Mouse (Mus musculus) lung, adult 2 months (tissue): ENCODE data around the gene AC131692.1.

ENCODE experiments used
- CTCF ChIP-seq: fragments of 200-500 bp; IDR thresholded peaks from 2 replicates; pipeline ENCODE4 v1.5.1; 2011; ENCODE audit warnings: mild to moderate bottlenecking, low read length, control low read depth; ENCODE audit not compliant: insufficient read depth
- POLR2A ChIP-seq: fragments of 200-500 bp; IDR thresholded peaks from 2 replicates; pipeline ENCODE4 v1.6.1; 2011; ENCODE audit warnings: low read depth, mild to moderate bottlenecking, control low read depth, low read length, borderline replicate concordance; ENCODE audit errors: extremely low read depth

GRCm38 (mm10) chr19:6113116-6113515, 18.9 kb downstream of the AC131692.1 start:
- TF ChIP-seq POLR2A (no peak), CTCF (no peak)
